Mouse (Mus musculus) midbrain, embryonic 16.5 days (tissue): Measurements from ENCODE around the gene Mtss1l. TPM values are rescaled to one million over a fixed set of nuclear protein-coding genes. Genes with fewer than 3 reads are reported as not detected.
"Not testable (repeated sequence)": the region's sequence is repeated elsewhere in the genome, so short reads cannot be mapped to it uniquely, and the experiment has no call there.

Source experiments
- ATAC-seq: fragments of 200-750 bp; cut with Nextera tagmentation; 2 replicates; pipeline ENCODE4 v1.8.0; 2017; ENCODE audit warnings: moderate TSS enrichment
- H3K27ac ChIP-seq: fragments of 300-500 bp; sonication (generic); 2 replicates; pipeline ENCODE4 v1.5.1; 2014; ENCODE audit warnings: mild to moderate bottlenecking, low read length, mixed read lengths
- H3K27me3 ChIP-seq: fragments of 300-500 bp; sonication (generic); 2 replicates; pipeline ENCODE4 v1.6.1; 2014; ENCODE audit warnings: low read depth, low read length, mixed read lengths; ENCODE audit not compliant: control insufficient read depth, insufficient read depth
- H3K36me3 ChIP-seq: fragments of 300-500 bp; sonication (generic); 2 replicates; pipeline ENCODE4 v1.6.1; 2014; ENCODE audit warnings: mild to moderate bottlenecking, low read length, moderate library complexity, mixed read lengths; ENCODE audit not compliant: control insufficient read depth, insufficient read depth
- H3K4me1 ChIP-seq: fragments of 300-500 bp; sonication (generic); 2 replicates; pipeline ENCODE4 v1.6.1; 2014; ENCODE audit warnings: mild to moderate bottlenecking, low read length, mixed read lengths; ENCODE audit not compliant: control insufficient read depth, insufficient read depth
- H3K4me2 ChIP-seq: fragments of 300-500 bp; sonication (generic); 2 replicates; pipeline ENCODE4 v1.6.1; 2014; ENCODE audit warnings: mild to moderate bottlenecking, low read length, mixed read lengths
- H3K4me3 ChIP-seq: fragments of 300-500 bp; sonication (generic); 2 replicates; pipeline ENCODE4 v1.5.1; 2014; ENCODE audit warnings: low read depth, mild to moderate bottlenecking, low read length, moderate library complexity, mixed read lengths
- H3K9ac ChIP-seq: fragments of 300-500 bp; sonication (generic); 2 replicates; pipeline ENCODE4 v1.6.1; 2014; ENCODE audit warnings: low read depth, low read length, mixed read lengths
- H3K9me3 ChIP-seq: fragments of 300-500 bp; sonication (generic); replicated peaks from 2 replicates; pipeline ENCODE4 v1.6.1; 2014; ENCODE audit warnings: mild to moderate bottlenecking, low read length, mixed read lengths; ENCODE audit not compliant: control insufficient read depth, poor library complexity, severe bottlenecking
- WGBS: fragments of 180-500 bp; shearing (Covaris S2); extraction: QIAGEN DNeasy Blood & Tissue Kit; methylation state at CpG from one replicate; pipeline ENCODE4 v1.1.7; 2014; 5-methylcytosine and 5-hydroxymethylcytosine counted together
- polyA plus RNA-seq: library from polyadenylated mRNA; unstranded; fragments of >200 nt; fragmentation: Nextera tagmentation; extraction: Ambion mirVana; gene quantifications from 2 replicates; pipeline ENCODE4 v1.2.1, GENCODE M21; 2015

Mtss1l gene
- polyA plus RNA-seq, 1 experiment from 2014 or later, result 24.9 TPM

GRCm38 (mm10) chr8:110775316-110775715 is 54.0 kb downstream of the Mtss1l start:
- Histone ChIP-seq H3K36me3 (no peaks in the 10 kb centered on the region), H3K9ac (no peak overlapping the region), H3K27me3 (no peaks in the 10 kb centered on the region), H3K27ac (no peak overlapping the region), H3K4me2 (no peak overlapping the region), H3K4me3 (no peak overlapping the region), H3K9me3 (no peaks in the 10 kb centered on the region), H3K4me1 (no peaks in the 10 kb centered on the region)
- 79% methylated on average over 8 of the region's 8 CpGs for WGBS
- no peak for ATAC-seq

- 92% methylated on average over 3 of the region's 3 CpGs for WGBS
- no peak for ATAC-seq
These were observed 54.4 kb downstream of the Mtss1l start for GRCm38 (mm10) chr8:110775721-110776120.

GRCm38 (mm10) chr8:110776335-110776734 is 55.1 kb downstream of the Mtss1l start:
- no peak for ATAC-seq
- 96% methylated on average over 3 of the region's 3 CpGs for WGBS
- H3K27ac ChIP-seq, result no peak overlapping the region

More at GRCm38 (mm10) chr8:110775721-110776120, 54.4 kb downstream of the Mtss1l start:
- H3K9ac ChIP-seq, result no peak overlapping the region
- no peak overlapping the region for H3K4me3 ChIP-seq
- H3K9me3 ChIP-seq, result no peaks in the 10 kb centered on the region
- no peaks in the 10 kb centered on the region for H3K36me3 ChIP-seq
- no peaks in the 10 kb centered on the region for H3K4me1 ChIP-seq
- H3K27me3 ChIP-seq, result no peaks in the 10 kb centered on the region
- H3K27ac ChIP-seq, result no peak overlapping the region
- H3K4me2 ChIP-seq, result no peak overlapping the region

GRCm38 (mm10) chr8:110779924-110780718 is 58.8 kb downstream of the Mtss1l start:
- H3K4me2 ChIP-seq, result no peak overlapping the region
- H3K27me3 ChIP-seq, result no peaks in the 10 kb centered on the region
- WGBS, result 84% methylated on average over 13 of the region's 13 CpGs
- no peaks in the 10 kb centered on the region for H3K9me3 ChIP-seq
- H3K4me1 ChIP-seq, result no peaks in the 10 kb centered on the region
- no peak for ATAC-seq
- H3K36me3 ChIP-seq, result no peaks in the 10 kb centered on the region
- H3K27ac ChIP-seq, result no peak overlapping the region
- no peak overlapping the region for H3K4me3 ChIP-seq
- no peak overlapping the region for H3K9ac ChIP-seq

More at GRCm38 (mm10) chr8:110776335-110776734, 55.1 kb downstream of the Mtss1l start:
- Histone ChIP-seq H3K4me2 (no peak overlapping the region), H3K27me3 (no peaks in the 10 kb centered on the region), H3K4me1 (no peaks in the 10 kb centered on the region), H3K9me3 (no peaks in the 10 kb centered on the region), H3K9ac (no peak overlapping the region), H3K36me3 (no peaks in the 10 kb centered on the region), H3K4me3 (no peak overlapping the region)

GRCm38 (mm10) chr8:110785366-110785765 is 64.1 kb downstream of the Mtss1l start:
- H3K4me1 ChIP-seq, result no peaks in the 10 kb centered on the region
- no peaks in the 10 kb centered on the region for H3K9me3 ChIP-seq
- no peak for ATAC-seq
- H3K9ac ChIP-seq, result no peak overlapping the region
- H3K27ac ChIP-seq, result no peak overlapping the region
- no peaks in the 10 kb centered on the region for H3K27me3 ChIP-seq
- H3K4me3 ChIP-seq, result no peak overlapping the region
- H3K4me2 ChIP-seq, result no peak overlapping the region
- 63% methylated on average over 2 of the region's 2 CpGs for WGBS
- no peaks in the 10 kb centered on the region for H3K36me3 ChIP-seq

GRCm38 (mm10) chr8:110786501-110786900 is 65.2 kb downstream of the Mtss1l start:
- H3K27me3 ChIP-seq, H3K4me3 ChIP-seq, H3K4me1 ChIP-seq, H3K36me3 ChIP-seq, H3K9ac ChIP-seq, H3K9me3 ChIP-seq, H3K27ac ChIP-seq, ATAC-seq, H3K4me2 ChIP-seq: not testable (repeated sequence)
- WGBS, result 83% methylated on average over 7 of the region's 7 CpGs

- no peak overlapping the region for H3K4me2 ChIP-seq
- 84% methylated on average over 8 of the region's 8 CpGs for whole genome bisulfite sequencing
- no peaks in the 10 kb centered on the region for H3K27me3 ChIP-seq
- H3K4me3 ChIP-seq, result no peak overlapping the region
- no peak overlapping the region for H3K9ac ChIP-seq
- H3K36me3 ChIP-seq, result no peaks in the 10 kb centered on the region
- H3K27ac ChIP-seq, result no peak overlapping the region
- no peak for ATAC-seq
- H3K4me1 ChIP-seq, result no peaks in the 10 kb centered on the region
- no peaks in the 10 kb centered on the region for H3K9me3 ChIP-seq
These were observed 65.7 kb downstream of the Mtss1l start for GRCm38 (mm10) chr8:110786934-110787333.

GRCm38 (mm10) chr8:110787411-110787954 is 66.2 kb downstream of the Mtss1l start:
- Histone ChIP-seq H3K27me3 (no peaks in the 10 kb centered on the region), H3K4me1 (no peaks in the 10 kb centered on the region), H3K27ac (no peak overlapping the region), H3K9me3 (no peaks in the 10 kb centered on the region), H3K9ac (no peak overlapping the region), H3K36me3 (no peaks in the 10 kb centered on the region), H3K4me3 (no peak overlapping the region), H3K4me2 (no peak overlapping the region)
- 90% methylated on average over 9 of the region's 9 CpGs for WGBS
- ATAC-seq, result no peak

- Histone ChIP-seq H3K27ac (no peak overlapping the region), H3K4me1 (no peaks in the 10 kb centered on the region), H3K9ac (no peak overlapping the region), H3K9me3 (no peaks in the 10 kb centered on the region), H3K36me3 (no peaks in the 10 kb centered on the region), H3K27me3 (no peaks in the 10 kb centered on the region), H3K4me3 (no peak overlapping the region), H3K4me2 (no peak overlapping the region)
- ATAC-seq, result no peak
- WGBS, result 68% methylated on average over 12 of the region's 12 CpGs
These were observed 67.7 kb downstream of the Mtss1l start for GRCm38 (mm10) chr8:110788981-110789380.
